Mouse (Mus musculus) midbrain, embryonic 11.5 days (tissue): ENCODE measurements around the gene Nckap1. TPM values are rescaled to one million over a fixed set of nuclear protein-coding genes. Genes with fewer than 3 reads are reported as not detected.
A peak's percentile ranks its signal among the peaks of the same experiment; 100 is the strongest.
"Not testable (repeated sequence)": the region's sequence is repeated elsewhere in the genome, so short reads cannot be mapped to it uniquely, and the experiment has no call there.

Experiments
- ATAC-seq: fragments of 200-750 bp; cut with Nextera tagmentation; 2 replicates; pipeline ENCODE4 v1.8.0; 2017; ENCODE audit warnings: moderate TSS enrichment, moderate library complexity; ENCODE audit not compliant: low FRiP score
- DNase-seq: peaks from one replicate; pipeline ENCODE4 v3.0.0; 2015; ENCODE audit warnings: low spot score; ENCODE audit errors: missing footprints
- H3K27ac ChIP-seq: fragments of 300-500 bp; sonication (generic); 2 replicates; pipeline ENCODE4 v1.5.1; 2014; ENCODE audit warnings: low read depth, low read length
- H3K27me3 ChIP-seq: fragments of 300-500 bp; sonication (generic); 2 replicates; pipeline ENCODE4 v1.6.1; 2014; ENCODE audit warnings: mild to moderate bottlenecking, low read length, moderate library complexity, mixed read lengths; ENCODE audit not compliant: control insufficient read depth, insufficient read depth
- H3K36me3 ChIP-seq: fragments of 300-500 bp; sonication (generic); 2 replicates; pipeline ENCODE4 v1.6.1; 2014; ENCODE audit warnings: mild to moderate bottlenecking, low read length, moderate library complexity, mixed read lengths; ENCODE audit not compliant: control insufficient read depth, insufficient read depth
- H3K4me1 ChIP-seq: fragments of 300-500 bp; sonication (generic); 2 replicates; pipeline ENCODE4 v1.6.1; 2014; ENCODE audit warnings: low read length; ENCODE audit not compliant: control insufficient read depth, insufficient read depth
- H3K4me2 ChIP-seq: fragments of 300-500 bp; sonication (generic); 2 replicates; pipeline ENCODE4 v1.6.1; 2014; ENCODE audit warnings: mild to moderate bottlenecking, moderate library complexity
- H3K4me3 ChIP-seq: fragments of 300-500 bp; sonication (generic); 2 replicates; pipeline ENCODE4 v1.5.1; 2014; ENCODE audit warnings: low read depth, low read length
- H3K9ac ChIP-seq: fragments of 300-500 bp; sonication (generic); 2 replicates; pipeline ENCODE4 v1.6.1; 2014; ENCODE audit warnings: low read length
- H3K9me3 ChIP-seq: fragments of 300-500 bp; sonication (generic); 2 replicates; pipeline ENCODE4 v1.6.1; 2016; ENCODE audit warnings: low read length; ENCODE audit not compliant: control insufficient read depth
- WGBS: fragments of 180-500 bp; shearing (Covaris S2); extraction: QIAGEN DNeasy Blood & Tissue Kit; methylation state at CpG from one replicate; pipeline ENCODE4 v1.1.7; 2014; 5-methylcytosine and 5-hydroxymethylcytosine counted together
- polyA plus RNA-seq: library from polyadenylated mRNA; unstranded; fragments of >200 nt; fragmentation: Nextera tagmentation; extraction: Ambion mirVana; gene quantifications from 2 replicates; pipeline ENCODE4 v1.2.1, GENCODE M21; 2014

Gene Nckap1
- polyA plus RNA-seq, 1 experiment from 2014 or later: 65.4 TPM

- ATAC-seq (no peak), DNase-seq (no peak)
- no peaks in the 10 kb centered on the region for H3K4me1 ChIP-seq
- no peak overlapping the region for H3K4me2 ChIP-seq
- H3K9ac ChIP-seq: no peak overlapping the region
- no peaks in the 10 kb centered on the region for H3K9me3 ChIP-seq
- WGBS: 63% methylated on average over 3 of the region's 3 CpGs
- no peaks in the 10 kb centered on the region for H3K27me3 ChIP-seq
- H3K27ac ChIP-seq: no peak overlapping the region
- H3K4me3 ChIP-seq: no peak overlapping the region
- peaks cover 4% of the 10 kb centered on the region; the same call in 1 of the 2 replicates for H3K36me3 ChIP-seq
Measured at GRCm38 (mm10) chr2:80537156-80537555, 44.0 kb downstream of the Nckap1 start.

DNA sequence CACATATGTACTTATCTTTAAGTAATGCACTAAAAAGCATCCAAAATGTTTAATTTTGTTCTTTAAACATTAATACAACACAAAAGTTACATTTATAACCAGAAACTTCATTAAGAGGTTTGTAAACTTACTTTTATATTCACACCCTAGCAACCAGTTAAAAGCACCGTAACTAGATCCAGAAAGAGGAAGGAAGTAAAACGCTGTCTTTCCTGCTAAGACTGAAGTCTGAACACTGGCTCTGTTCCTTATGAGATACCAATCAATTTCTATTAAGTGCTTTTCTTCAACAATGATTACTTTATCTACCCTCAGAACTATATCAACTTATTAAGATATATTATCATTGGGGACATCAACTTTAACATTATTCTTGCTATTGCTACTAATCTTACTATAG, 44.6 kb downstream of the Nckap1 start:
- no peak overlapping the region for H3K9ac ChIP-seq
- H3K27me3 ChIP-seq: no peaks in the 10 kb centered on the region
- H3K4me3 ChIP-seq: no peak overlapping the region
- WGBS: 91% methylated on average over 2 of the region's 2 CpGs
- H3K27ac ChIP-seq: no peak overlapping the region
- DNase-seq (no peak), ATAC-seq (no peak)
- H3K36me3 ChIP-seq: peaks cover 4% of the 10 kb centered on the region; the same call in 1 of the 2 replicates
- H3K4me1 ChIP-seq: no peaks in the 10 kb centered on the region
- H3K4me2 ChIP-seq: no peak overlapping the region
- H3K9me3 ChIP-seq: no peaks in the 10 kb centered on the region

- Histone ChIP-seq H3K27ac (no peak overlapping the region), H3K9ac (no peak overlapping the region)
- no peak for DNase-seq
Measured at GRCm38 (mm10) chr2:80524275-80524674, 56.9 kb downstream of the Nckap1 start.

GRCm38 (mm10) chr2:80506051-80506802, 75.0 kb downstream of the Nckap1 start:
- no peaks in the 10 kb centered on the region for H3K4me1 ChIP-seq
- no peak overlapping the region for H3K4me3 ChIP-seq
- ATAC-seq: no peak
- 81% methylated on average over 7 of the region's 7 CpGs for WGBS
- peaks cover 6% of the 10 kb centered on the region; the same call in 1 of the 2 replicates for H3K36me3 ChIP-seq
- H3K27me3 ChIP-seq: no peaks in the 10 kb centered on the region
- no peak overlapping the region for H3K4me2 ChIP-seq
- H3K9me3 ChIP-seq: no peaks in the 10 kb centered on the region
- no peak overlapping the region for H3K27ac ChIP-seq
- DNase-seq: no peak
- no peak overlapping the region for H3K9ac ChIP-seq

More at GRCm38 (mm10) chr2:80524275-80524674, 56.9 kb downstream of the Nckap1 start:
- Histone ChIP-seq H3K36me3 (peaks cover 23% of the 10 kb centered on the region), H3K4me2 (no peak overlapping the region), H3K4me1 (no peaks in the 10 kb centered on the region), H3K4me3 (no peak overlapping the region), H3K9me3 (no peaks in the 10 kb centered on the region), H3K27me3 (no peaks in the 10 kb centered on the region)
- ATAC-seq: no peak
- 89% methylated on average over 7 of the region's 9 CpGs for WGBS

DNA sequence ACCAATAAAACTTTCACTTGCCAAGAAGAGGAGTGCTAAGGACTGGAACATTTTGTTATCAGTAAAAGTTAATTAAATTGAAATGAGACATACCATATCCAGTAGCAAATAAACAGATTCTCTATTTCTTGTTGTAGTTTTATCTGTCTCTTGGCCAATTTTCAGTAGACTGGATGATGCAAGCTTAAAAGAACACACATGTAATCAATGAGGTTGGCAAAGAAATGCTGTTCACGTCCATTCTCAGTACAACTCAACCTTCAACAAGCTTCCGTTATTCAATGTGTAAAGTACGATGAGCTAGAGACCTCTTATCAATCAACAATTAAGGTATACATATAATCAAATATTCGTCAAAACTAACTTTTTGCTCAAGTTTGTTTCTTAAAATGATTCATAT, 79.0 kb downstream of the Nckap1 start:
- WGBS: 96% methylated on average over 4 of the region's 4 CpGs

DNA sequence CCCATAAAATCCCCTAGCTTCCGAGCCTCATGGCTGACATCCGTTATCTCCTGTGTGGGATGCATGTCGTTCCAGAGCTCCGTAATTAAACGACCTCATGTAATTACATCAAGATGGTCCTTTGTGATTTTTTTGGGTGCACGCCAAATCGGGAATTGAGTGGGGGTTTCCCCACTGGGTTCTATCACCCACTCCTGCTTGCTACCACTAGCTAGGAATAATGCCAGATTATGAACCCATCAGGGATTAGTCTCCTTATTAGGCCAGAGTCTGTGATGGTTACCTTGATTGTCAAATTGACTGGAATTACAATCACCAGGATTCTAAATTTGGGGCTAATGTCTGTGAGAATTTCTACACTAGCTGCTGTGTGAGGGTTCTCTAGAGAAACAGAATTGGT, 85.9 kb downstream of the Nckap1 start:
- not testable (repeated sequence) for H3K27ac ChIP-seq, H3K9me3 ChIP-seq, H3K27me3 ChIP-seq, H3K36me3 ChIP-seq, H3K4me2 ChIP-seq, H3K4me1 ChIP-seq, ATAC-seq, H3K9ac ChIP-seq, H3K4me3 ChIP-seq
- WGBS: 94% methylated on average over 7 of the region's 7 CpGs
- peak; percentile 72 for DNase-seq

More for the DNA sequence above, 79.0 kb downstream of the Nckap1 start:
- H3K9ac ChIP-seq: no peak overlapping the region
- H3K4me2 ChIP-seq: no peak overlapping the region
- 0 out of 2 replicates have a peak, but pooled peaks cover 5% of the 10 kb centered on the region for H3K36me3 ChIP-seq
- no peaks in the 10 kb centered on the region for H3K27me3 ChIP-seq
- no peak for ATAC-seq
- no peaks in the 10 kb centered on the region for H3K9me3 ChIP-seq
- peak; percentile 72 for DNase-seq
- H3K4me1 ChIP-seq: no peaks in the 10 kb centered on the region
- no peak overlapping the region for H3K27ac ChIP-seq
- H3K4me3 ChIP-seq: no peak overlapping the region

- no peaks in the 10 kb centered on the region for H3K36me3 ChIP-seq
- no peak overlapping the region for H3K4me2 ChIP-seq
- ATAC-seq (no peak), DNase-seq (no peak)
- H3K9me3 ChIP-seq: no peaks in the 10 kb centered on the region
- H3K4me1 ChIP-seq: no peaks in the 10 kb centered on the region
- H3K27ac ChIP-seq: no peak overlapping the region
- H3K9ac ChIP-seq: no peak overlapping the region
- WGBS: 80% methylated on average over 5 of the region's 5 CpGs
- H3K4me3 ChIP-seq: no peak overlapping the region
- H3K27me3 ChIP-seq: no peaks in the 10 kb centered on the region
Measured at GRCm38 (mm10) chr2:80486851-80487250, 94.3 kb downstream of the Nckap1 start.

DNA sequence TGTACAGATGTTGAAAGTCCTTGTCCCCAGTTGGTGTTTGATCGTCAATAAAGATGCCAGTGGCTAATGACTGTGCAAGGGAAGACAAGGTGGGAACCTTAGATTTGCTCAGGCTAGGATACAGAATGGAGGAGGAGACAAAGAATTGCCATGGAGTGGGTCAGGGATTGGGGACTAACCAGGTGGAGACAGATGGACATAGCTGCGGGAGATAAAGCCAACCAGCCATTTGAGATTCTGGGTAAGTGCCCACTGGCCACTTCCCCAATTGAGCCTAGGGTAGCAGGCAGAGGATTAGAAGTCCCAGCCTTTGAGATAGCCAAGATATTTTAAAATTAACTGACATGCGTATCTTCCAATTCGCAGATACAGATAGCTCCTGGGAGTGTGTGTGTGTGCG, 96.2 kb downstream of the Nckap1 start:
- Histone ChIP-seq H3K27ac (no peak overlapping the region), H3K4me2 (no peak overlapping the region), H3K36me3 (no peaks in the 10 kb centered on the region), H3K9me3 (no peaks in the 10 kb centered on the region), H3K4me3 (no peak overlapping the region), H3K4me1 (no peaks in the 10 kb centered on the region), H3K9ac (no peak overlapping the region), H3K27me3 (no peaks in the 10 kb centered on the region)
- WGBS: 95% methylated on average over 5 of the region's 5 CpGs
- no peak for ATAC-seq
- no peak for DNase-seq

GRCm38 (mm10) chr2:80475831-80476230, 105.3 kb downstream of the Nckap1 start:
- Histone ChIP-seq H3K4me3 (no peak overlapping the region), H3K4me2 (no peak overlapping the region), H3K27me3 (no peaks in the 10 kb centered on the region), H3K36me3 (no peaks in the 10 kb centered on the region), H3K9ac (no peak overlapping the region), H3K4me1 (no peaks in the 10 kb centered on the region), H3K9me3 (no peaks in the 10 kb centered on the region), H3K27ac (no peak overlapping the region)
- 59% methylated on average over 1 of the region's 1 CpGs for WGBS
- ATAC-seq (no peak), DNase-seq (no peak)
